Mouse (Mus musculus): ENCODE data around the gene Colgalt2.

DNA sequence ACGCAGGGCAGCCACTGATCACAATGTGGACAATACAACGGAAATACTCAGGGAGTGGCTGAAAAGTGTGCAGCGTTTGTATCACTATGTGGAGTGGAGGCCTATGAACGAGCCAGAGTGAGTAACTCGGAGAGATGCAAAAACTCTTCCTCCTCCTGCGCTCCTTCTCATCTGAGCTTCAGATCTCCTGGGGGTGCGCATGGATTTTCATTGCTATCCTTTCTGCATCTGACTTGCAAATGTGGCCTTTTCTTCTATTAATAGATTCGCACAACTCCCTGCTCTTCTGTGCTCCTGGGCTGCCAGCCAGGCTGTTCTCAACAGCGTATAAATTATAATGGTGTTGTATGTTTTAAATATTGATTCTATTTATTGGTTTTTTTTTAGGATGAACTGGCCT lies 68.8 kb downstream of the Colgalt2 start:
- TF ChIP-seq TAL1 (IDR thresholded peaks at IDR 0.05; ENCODE audit: low read length) (no peak), GATA1 (IDR thresholded peaks at IDR 0.05; ENCODE audit: low read length) (no peak)
